Mouse (Mus musculus) stomach, postnatal 0 days (tissue): ENCODE measurements around the gene Gprc6a. TPM values are rescaled to one million over a fixed set of nuclear protein-coding genes. Genes with fewer than 3 reads are reported as not detected.

Experiments used
- ATAC-seq: fragments of 200-750 bp; cut with Nextera tagmentation; 2 replicates; pipeline ENCODE4 v1.8.0; 2017; ENCODE audit not compliant: low FRiP score, low TSS enrichment
- DNase-seq: peaks from one replicate; pipeline ENCODE4 v3.0.0-alpha.2; 2016; ENCODE audit warnings: low spot score
- H3K27ac ChIP-seq: fragments of 300-500 bp; sonication (generic); replicated peaks from 2 replicates; pipeline ENCODE4 v1.5.1; 2014; ENCODE audit warnings: mild to moderate bottlenecking, control low read depth
- H3K27me3 ChIP-seq: fragments of 300-500 bp; sonication (generic); 2 replicates; pipeline ENCODE4 v1.6.1; 2014; ENCODE audit warnings: low read length; ENCODE audit not compliant: control insufficient read depth, insufficient read depth
- H3K36me3 ChIP-seq: fragments of 300-500 bp; sonication (generic); 2 replicates; pipeline ENCODE4 v1.6.1; 2014; ENCODE audit warnings: low read length, mixed read lengths; ENCODE audit not compliant: control insufficient read depth, insufficient read depth
- H3K4me1 ChIP-seq: fragments of 300-500 bp; sonication (generic); replicated peaks from 2 replicates; pipeline ENCODE4 v1.6.1; 2014; ENCODE audit warnings: antibody characterized with exemption; ENCODE audit not compliant: control insufficient read depth, insufficient read depth
- H3K4me2 ChIP-seq: fragments of 300-500 bp; sonication (generic); replicated peaks from 2 replicates; pipeline ENCODE4 v1.6.1; 2014; ENCODE audit warnings: low read depth, mild to moderate bottlenecking, control low read depth, moderate library complexity
- H3K4me3 ChIP-seq: fragments of 300-500 bp; sonication (generic); 2 replicates; pipeline ENCODE4 v1.5.1; 2014; ENCODE audit warnings: low read depth, low read length, control low read depth
- H3K9ac ChIP-seq: fragments of 300-500 bp; sonication (generic); 2 replicates; pipeline ENCODE4 v1.6.1; 2014; ENCODE audit warnings: mild to moderate bottlenecking, low read length, control low read depth, mixed read lengths
- H3K9me3 ChIP-seq: fragments of 300-500 bp; sonication (generic); 2 replicates; pipeline ENCODE4 v1.6.1; 2016; ENCODE audit warnings: low read length; ENCODE audit not compliant: control insufficient read depth
- CTCF ChIP-seq: IDR thresholded peaks from 2 replicates; pipeline ENCODE4 v1.5.1; 2016; ENCODE audit warnings: antibody characterized with exemption, low read depth, mild to moderate bottlenecking, moderate library complexity
- EP300 ChIP-seq: optimal IDR thresholded peaks from 2 replicates; pipeline ENCODE3; 2016; ENCODE audit warnings: antibody characterized with exemption
- WGBS: fragments of 180-500 bp; shearing (Covaris S2); extraction: QIAGEN DNeasy Blood & Tissue Kit; methylation state at CpG from one replicate; pipeline ENCODE4 v1.1.7; 2014; 5-methylcytosine and 5-hydroxymethylcytosine counted together
- polyA plus RNA-seq: library from polyadenylated mRNA; unstranded; fragments of >200 nt; fragmentation: Nextera tagmentation; extraction: Ambion mirVana; gene quantifications from 2 replicates; pipeline ENCODE4 v1.2.1, GENCODE M21; 2015

Gprc6a gene
- polyA plus RNA-seq: 0.05 and 0.11 TPM in 2 replicates

DNA sequence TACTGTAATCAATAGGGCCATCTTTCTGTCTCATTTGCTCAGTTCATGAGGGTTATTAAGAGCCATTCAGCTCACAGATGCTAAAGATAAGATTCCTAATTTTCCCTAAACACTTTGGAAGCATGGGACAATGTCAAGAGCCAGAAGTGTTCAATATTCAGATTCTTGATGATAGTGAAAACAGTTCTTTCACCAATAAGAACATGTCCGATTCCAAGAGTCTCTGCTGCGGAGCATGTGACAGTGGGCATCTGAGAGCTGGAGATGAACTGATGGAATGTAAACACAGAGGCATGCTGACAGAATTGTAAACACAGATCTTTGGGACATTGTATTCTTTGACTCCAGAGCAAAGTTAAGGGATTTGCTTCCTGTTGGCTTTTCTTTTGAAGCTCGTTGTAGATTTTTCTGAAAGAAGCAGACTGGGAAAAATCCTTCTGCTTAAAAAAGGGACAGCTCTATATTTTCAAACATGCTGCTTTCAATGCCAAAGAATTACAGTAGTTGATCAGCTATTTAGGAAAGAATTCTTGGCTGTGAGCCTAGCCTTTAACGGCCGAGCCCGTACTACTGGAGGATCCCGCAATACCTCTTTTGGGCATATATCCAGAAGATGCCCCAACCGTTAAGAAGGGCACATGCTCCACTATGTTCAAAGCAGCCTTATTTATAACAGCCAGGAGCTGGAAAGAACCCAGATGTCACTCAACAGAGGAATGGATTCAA, at the start of gene Gprc6a:
TSS of gene Gprc6a (minus strand) at position 51 of the 726 bp plus-strand sequence.
- no peaks in the 10 kb centered on the region for H3K9me3 ChIP-seq
- H3K4me1 ChIP-seq: no peaks in the 10 kb centered on the region
- no peak within 1 kb of the TSS for H3K9ac ChIP-seq
- no peaks in the 10 kb centered on the region for H3K27me3 ChIP-seq
- WGBS: 16% methylated on average over 8 of the region's 8 CpGs
- DNase-seq (no peak), ATAC-seq (no peak)
- H3K36me3 ChIP-seq: no peaks in the 10 kb centered on the region
- no peak within 1 kb of the TSS for H3K4me2 ChIP-seq
- no peak within 1 kb of the TSS for H3K4me3 ChIP-seq
- H3K27ac ChIP-seq: no peak within 1 kb of the TSS
- TF ChIP-seq CTCF (no peak), EP300 (no peak)

GRCm38 (mm10) chr10:51678251-51678639, 47.0 kb upstream of the Gprc6a start:
- H3K4me2 ChIP-seq: peak overlapping the region; percentile 65
- DNase-seq: no peak
- no peak overlapping the region for H3K27ac ChIP-seq
- no peaks in the 10 kb centered on the region for H3K4me1 ChIP-seq
- no peak overlapping the region for H3K4me3 ChIP-seq
- ATAC-seq: no peak
- H3K9ac ChIP-seq: no peak overlapping the region
- no peaks in the 10 kb centered on the region for H3K36me3 ChIP-seq
- no peaks in the 10 kb centered on the region for H3K27me3 ChIP-seq
- TF ChIP-seq EP300 (no peak), CTCF (no peak)
- 10% methylated on average over 10 of the region's 10 CpGs for WGBS
- no peaks in the 10 kb centered on the region for H3K9me3 ChIP-seq

DNA sequence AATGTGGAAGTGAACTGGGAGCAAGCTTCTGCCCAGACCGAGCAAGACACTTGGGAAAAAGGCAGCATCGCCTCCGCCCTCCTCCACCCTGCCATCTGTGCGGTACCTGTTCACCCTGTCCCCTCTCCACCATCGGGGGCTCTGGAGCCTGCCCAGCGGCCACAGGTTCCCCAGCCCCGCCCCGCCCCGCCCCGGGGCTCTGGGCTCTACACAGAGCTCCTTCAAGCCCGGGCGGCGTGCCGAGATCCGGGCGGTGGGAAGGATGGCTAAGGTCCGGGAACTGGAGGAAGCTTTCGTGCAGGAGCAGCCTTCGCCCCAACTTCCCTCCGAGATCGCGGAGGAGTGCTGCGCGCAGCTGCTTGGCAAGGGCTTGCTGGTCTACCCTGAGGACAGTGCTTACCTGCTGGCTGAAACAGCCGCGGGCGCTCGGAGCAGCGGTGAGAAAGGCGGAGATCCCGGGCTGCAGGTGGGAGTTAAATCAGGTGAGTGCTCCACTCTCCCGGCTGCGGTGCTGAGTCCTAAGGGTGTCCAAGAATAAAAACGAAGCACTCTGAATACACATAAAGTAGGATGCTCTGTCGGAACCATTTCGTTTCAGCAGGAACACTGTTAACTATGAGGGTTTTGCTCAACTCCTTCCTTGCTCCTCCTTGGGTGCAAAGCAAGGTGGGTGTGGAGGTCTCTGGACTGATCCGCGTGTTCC, 46.4 kb upstream of the Gprc6a start, which contains the start of gene Rfx6:
TSS of gene Rfx6 (plus strand) at position 209 of the 703 bp plus-strand sequence.
- Histone ChIP-seq H3K27me3 (no peaks in the 10 kb centered on the region), H3K36me3 (no peaks in the 10 kb centered on the region), H3K4me1 (no peaks in the 10 kb centered on the region), H3K27ac (no peak within 1 kb of the TSS), H3K9me3 (no peaks in the 10 kb centered on the region), H3K9ac (no peak within 1 kb of the TSS), H3K4me3 (peak within 1 kb of the TSS; percentile 39), H3K4me2 (peak within 1 kb of the TSS; percentile 65)
- DNase-seq: peak; percentile 54
- peak; percentile 56 for ATAC-seq
- 1% methylated on average over 34 of the region's 38 CpGs for WGBS
- TF ChIP-seq EP300: no peak
- no peak for TF ChIP-seq CTCF

- TF ChIP-seq CTCF: no peak
- TF ChIP-seq EP300: no peak
- DNase-seq (no peak), ATAC-seq (no peak)
- Histone ChIP-seq H3K36me3 (no peaks in the 10 kb centered on the region), H3K27ac (no peak overlapping the region), H3K4me3 (no peak overlapping the region), H3K9me3 (no peaks in the 10 kb centered on the region), H3K9ac (no peak overlapping the region), H3K4me2 (no peak overlapping the region), H3K27me3 (no peaks in the 10 kb centered on the region), H3K4me1 (no peaks in the 10 kb centered on the region)
- 36% methylated on average over 1 of the region's 1 CpGs for WGBS
Observed at GRCm38 (mm10) chr10:51672082-51672779, 41.0 kb upstream of the Gprc6a start.

- WGBS: 83% methylated on average over 4 of the region's 4 CpGs
- TF ChIP-seq CTCF (no peak), EP300 (no peak)
- no peaks in the 10 kb centered on the region for H3K36me3 ChIP-seq
- ATAC-seq: no peak
- H3K4me3 ChIP-seq: no peak overlapping the region
- no peak overlapping the region for H3K27ac ChIP-seq
- H3K4me1 ChIP-seq: no peaks in the 10 kb centered on the region
- no peaks in the 10 kb centered on the region for H3K27me3 ChIP-seq
- H3K4me2 ChIP-seq: no peak overlapping the region
- no peaks in the 10 kb centered on the region for H3K9me3 ChIP-seq
- DNase-seq: no peak
- H3K9ac ChIP-seq: no peak overlapping the region
Observed at GRCm38 (mm10) chr10:51671583-51671982, 40.3 kb upstream of the Gprc6a start.
